Mouse (Mus musculus) limb, embryonic 11.5 days (tissue): Measurements from ENCODE around the gene Scn8a. TPM values are rescaled to one million over a fixed set of nuclear protein-coding genes. Genes with fewer than 3 reads are reported as not detected.

Source experiments
- ATAC-seq: fragments of 200-750 bp; cut with Nextera tagmentation; 2 replicates; pipeline ENCODE4 v1.8.0; 2017; ENCODE audit warnings: low read depth; ENCODE audit not compliant: insufficient number of reproducible peaks, low FRiP score, low TSS enrichment
- DNase-seq: peaks from one replicate; pipeline ENCODE4 v3.0.0-alpha.2; 2015; ENCODE audit warnings: low spot score
- H3K27ac ChIP-seq: fragments of 300-500 bp; sonication (generic); replicated peaks from 2 replicates; pipeline ENCODE4 v1.5.1; 2014; ENCODE audit warnings: low read depth, mild to moderate bottlenecking, low read length
- H3K27me3 ChIP-seq: fragments of 300-500 bp; sonication (generic); 2 replicates; pipeline ENCODE4 v1.6.1; 2014; ENCODE audit warnings: mild to moderate bottlenecking, low read length, mixed read lengths; ENCODE audit not compliant: control insufficient read depth, insufficient read depth
- H3K36me3 ChIP-seq: fragments of 300-500 bp; sonication (generic); 2 replicates; pipeline ENCODE4 v1.6.1; 2014; ENCODE audit warnings: mild to moderate bottlenecking, low read length, moderate library complexity, mixed read lengths; ENCODE audit not compliant: control insufficient read depth, insufficient read depth
- H3K4me1 ChIP-seq: fragments of 300-500 bp; sonication (generic); 2 replicates; pipeline ENCODE4 v1.6.1; 2014; ENCODE audit warnings: low read length, mixed read lengths; ENCODE audit not compliant: control insufficient read depth, insufficient read depth
- H3K4me2 ChIP-seq: fragments of 300-500 bp; sonication (generic); 2 replicates; pipeline ENCODE4 v1.6.1; 2014; ENCODE audit warnings: low read depth, mild to moderate bottlenecking, moderate library complexity; ENCODE audit not compliant: severe bottlenecking
- H3K4me3 ChIP-seq: fragments of 300-500 bp; sonication (generic); 2 replicates; pipeline ENCODE4 v1.5.1; 2014; ENCODE audit warnings: low read depth, low read length
- H3K9ac ChIP-seq: fragments of 300-500 bp; sonication (generic); 2 replicates; pipeline ENCODE4 v1.6.1; 2014; ENCODE audit warnings: mild to moderate bottlenecking, low read length
- H3K9me3 ChIP-seq: fragments of 300-500 bp; sonication (generic); 2 replicates; pipeline ENCODE4 v1.6.1; 2016; ENCODE audit warnings: low read length; ENCODE audit not compliant: control insufficient read depth
- WGBS: fragments of 180-500 bp; shearing (Covaris S2); extraction: QIAGEN DNeasy Blood & Tissue Kit; methylation state at CpG from one replicate; pipeline ENCODE4 v1.1.7; 2014; 5-methylcytosine and 5-hydroxymethylcytosine counted together
- polyA plus RNA-seq: library from polyadenylated mRNA; unstranded; fragments of >200 nt; fragmentation: Nextera tagmentation; extraction: Ambion mirVana; gene quantifications from 2 replicates; pipeline ENCODE4 v1.2.1, GENCODE M21; 2014

Gene Scn8a
- polyA plus RNA-seq, 1 experiment from 2014 or later: 4.5 TPM

DNA sequence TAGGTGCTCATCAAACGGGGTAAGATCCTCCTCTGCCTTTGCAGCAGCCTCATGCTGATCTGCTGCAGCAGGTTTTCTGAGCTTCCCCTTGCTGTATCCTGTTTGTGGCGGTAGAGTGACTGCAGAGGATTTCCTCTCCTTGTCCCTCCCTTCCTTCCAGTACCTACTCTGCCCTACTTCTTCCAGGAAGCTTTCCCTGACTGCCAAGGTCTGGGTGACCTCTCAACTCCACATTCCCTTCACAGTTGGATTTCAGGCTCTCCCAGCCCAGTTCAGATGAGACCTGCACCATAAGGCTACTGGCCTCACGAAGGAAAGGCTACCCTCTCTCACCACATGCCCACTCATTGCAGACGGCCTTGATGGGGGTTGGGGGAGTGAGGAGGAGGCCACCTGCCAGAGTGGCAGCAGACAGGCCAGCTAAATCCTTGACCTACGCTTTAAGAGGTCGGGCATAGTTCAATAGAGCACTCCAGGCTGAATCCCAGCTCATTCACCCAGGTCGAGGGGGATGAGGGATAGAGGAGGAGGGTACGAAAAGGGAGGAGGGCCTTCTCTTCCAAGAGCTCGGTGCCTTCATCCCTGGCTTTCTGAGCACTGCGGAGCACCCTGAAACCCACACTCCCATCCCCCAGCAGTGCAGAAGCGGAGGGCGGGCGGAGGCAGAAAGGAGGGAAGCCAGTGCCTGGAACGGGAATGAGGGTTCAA lies 222.6 kb downstream of the Scn8a start:
- peak; percentile 7; the same call in 1 of the 2 replicates for ATAC-seq
- H3K4me3 ChIP-seq: no peak overlapping the region
- H3K4me1 ChIP-seq: peaks cover 38% of the 10 kb centered on the region

DNA sequence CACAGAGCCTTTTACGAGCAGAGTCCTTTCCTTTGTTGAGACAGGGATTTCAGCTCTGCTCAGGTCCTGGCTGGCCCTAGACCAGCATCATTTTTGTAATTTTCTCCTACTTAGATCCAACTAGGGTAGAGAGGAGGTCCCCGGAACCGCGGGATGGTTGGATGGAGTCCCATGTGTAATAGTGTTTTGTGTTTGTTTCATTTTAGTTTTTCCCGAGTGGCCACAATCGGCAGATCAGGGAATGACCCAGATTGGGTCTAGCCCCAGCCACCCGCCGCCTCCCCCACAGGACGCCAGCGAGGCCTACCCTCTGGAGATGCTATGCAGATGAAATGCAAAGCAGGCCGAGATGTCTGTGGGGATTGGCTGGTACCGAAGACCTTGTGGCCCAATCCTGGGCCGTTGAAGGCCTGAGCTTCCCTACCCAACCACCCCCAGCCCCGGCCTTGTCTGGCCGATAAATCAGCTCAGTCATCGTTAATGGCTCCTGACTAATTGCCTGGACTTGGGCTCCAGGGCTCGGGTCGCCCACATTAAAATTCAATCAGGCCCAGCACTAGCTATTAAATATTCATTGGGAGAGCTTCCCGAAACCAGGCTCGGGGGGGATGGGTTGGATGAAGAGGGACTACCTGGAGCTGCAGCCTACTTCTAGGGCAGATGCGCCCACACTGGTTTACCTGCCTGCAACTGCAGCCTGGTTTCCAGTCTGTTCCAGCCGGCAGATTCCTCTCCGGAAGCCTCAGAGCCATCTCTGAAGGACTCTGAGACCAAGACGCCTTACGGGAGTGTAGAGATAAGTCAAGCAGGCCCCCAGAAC lies 223.4 kb downstream of the Scn8a start:
- Histone ChIP-seq H3K27ac (peak overlapping the region; percentile 84), H3K4me3 (no peak overlapping the region), H3K9me3 (no peaks in the 10 kb centered on the region), H3K4me2 (peak overlapping the region; percentile 33), H3K4me1 (peaks cover 44% of the 10 kb centered on the region), H3K9ac (peak overlapping the region; percentile 8; the same call in 1 of the 2 replicates), H3K36me3 (no peaks in the 10 kb centered on the region), H3K27me3 (no peaks in the 10 kb centered on the region)
- WGBS: 3% methylated on average over 25 of the region's 25 CpGs
- DNase-seq (peak; percentile 88), ATAC-seq (peak; percentile 78)

More for the DNA sequence above, 222.6 kb downstream of the Scn8a start:
- Histone ChIP-seq H3K27ac (peak overlapping the region; percentile 84), H3K9ac (peak overlapping the region; percentile 8; the same call in 1 of the 2 replicates), H3K4me2 (peak overlapping the region; percentile 33), H3K27me3 (no peaks in the 10 kb centered on the region), H3K9me3 (no peaks in the 10 kb centered on the region), H3K36me3 (no peaks in the 10 kb centered on the region)
- no peak for DNase-seq
- 23% methylated on average over 14 of the region's 14 CpGs for WGBS

DNA sequence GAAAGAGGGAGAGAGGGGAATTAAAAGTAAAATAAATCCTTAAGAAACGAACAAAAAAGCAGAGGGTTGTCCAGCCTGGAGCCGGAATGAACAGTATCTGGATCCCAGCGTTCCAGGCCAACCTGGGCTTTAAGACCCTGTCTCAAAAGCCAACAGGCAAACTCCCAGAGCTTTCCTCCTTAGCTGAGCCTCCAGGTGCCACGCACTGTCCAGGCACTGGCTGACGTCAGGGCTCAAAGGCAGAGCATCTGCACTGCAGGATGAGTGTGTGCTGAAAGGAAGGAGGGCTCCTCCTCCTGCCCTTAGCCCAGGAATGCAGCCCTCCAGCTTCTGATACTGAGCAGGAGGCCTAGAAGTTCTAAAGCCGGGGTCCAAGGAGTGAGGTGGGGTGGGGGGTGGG lies 224.3 kb downstream of the Scn8a start:
- no peak overlapping the region for H3K4me2 ChIP-seq
- no peak overlapping the region for H3K9ac ChIP-seq
- H3K36me3 ChIP-seq: no peaks in the 10 kb centered on the region
- H3K4me3 ChIP-seq: no peak overlapping the region
- 0 out of 2 replicates have a peak overlapping the region, but pooled peaks have one; percentile 74 for H3K27ac ChIP-seq
- 24% methylated on average over 6 of the region's 6 CpGs for WGBS
- no peaks in the 10 kb centered on the region for H3K27me3 ChIP-seq
- ATAC-seq: no peak
- H3K9me3 ChIP-seq: no peaks in the 10 kb centered on the region
- no peak for DNase-seq
- peaks cover 52% of the 10 kb centered on the region for H3K4me1 ChIP-seq

DNA sequence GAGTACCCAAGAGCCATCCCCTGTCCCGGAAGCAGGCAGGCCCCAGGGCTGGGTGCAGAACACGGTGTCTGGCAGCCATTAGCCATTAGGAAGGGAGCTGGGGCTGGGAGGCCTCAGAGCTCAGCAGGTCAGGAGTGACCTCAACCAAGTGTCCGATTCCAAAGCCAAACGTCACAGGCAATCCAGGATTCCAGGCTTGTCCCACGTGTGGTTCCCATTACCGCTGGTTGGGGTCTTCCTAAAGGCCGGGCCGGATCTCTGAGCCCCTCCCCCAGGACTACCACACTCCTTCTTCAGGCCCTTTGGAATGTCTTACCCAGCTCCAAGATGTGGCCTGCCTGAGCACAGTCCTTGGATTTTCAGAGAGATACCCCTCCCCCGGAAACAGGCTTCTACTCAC lies 225.3 kb downstream of the Scn8a start:
- no peak overlapping the region for H3K4me2 ChIP-seq
- ATAC-seq (0 out of 2 replicates have a peak, but pooled peaks have one; percentile 23), DNase-seq (peak; percentile 71)
- no peaks in the 10 kb centered on the region for H3K9me3 ChIP-seq
- no peak overlapping the region for H3K4me3 ChIP-seq
- H3K27ac ChIP-seq: peak overlapping the region; percentile 74
- peaks cover 52% of the 10 kb centered on the region for H3K4me1 ChIP-seq
- no peaks in the 10 kb centered on the region for H3K27me3 ChIP-seq
- no peaks in the 10 kb centered on the region for H3K36me3 ChIP-seq
- no peak overlapping the region; the same call in 1 of the 2 replicates for H3K9ac ChIP-seq
- WGBS: 6% methylated on average over 9 of the region's 9 CpGs

DNA sequence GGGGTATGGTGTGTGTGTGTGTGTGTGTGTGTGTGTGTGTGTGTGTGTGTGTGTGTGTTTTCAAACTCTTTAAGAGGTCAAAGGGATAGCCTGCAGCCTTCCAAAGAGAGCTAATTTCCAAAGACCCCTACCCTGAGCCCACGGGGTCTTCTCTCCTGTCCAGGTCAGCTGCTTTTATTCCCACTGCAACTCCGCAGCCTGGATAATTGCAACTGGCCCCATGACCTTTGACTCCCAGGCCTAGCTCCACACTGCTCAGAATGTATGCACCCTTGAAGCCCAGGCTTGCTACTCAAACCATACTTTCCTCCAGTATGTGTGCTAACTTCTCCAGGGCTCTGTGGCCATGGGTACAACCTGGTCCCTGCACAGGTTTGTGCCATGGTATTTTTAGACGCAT lies 225.7 kb downstream of the Scn8a start:
- Histone ChIP-seq H3K4me2 (no peak overlapping the region), H3K36me3 (no peaks in the 10 kb centered on the region), H3K4me1 (peaks cover 52% of the 10 kb centered on the region), H3K27me3 (no peaks in the 10 kb centered on the region), H3K9me3 (no peaks in the 10 kb centered on the region), H3K27ac (peak overlapping the region; percentile 3; the same call in 1 of the 2 replicates), H3K9ac (no peak overlapping the region), H3K4me3 (no peak overlapping the region)
- no peak for DNase-seq
- 29% methylated on average over 3 of the region's 3 CpGs for WGBS
- no peak for ATAC-seq

Other genes starting within 250 kb of the Scn8a start
- gene Smagp, start 232.9 kb upstream of the Scn8a start, polyA plus RNA-seq: 4.7 and 5.4 TPM in 2 replicates
- gene Bin2, start 200.3 kb upstream of the Scn8a start, polyA plus RNA-seq: 3.8 and 4.2 TPM in 2 replicates
- gene Cela1, start 181.9 kb upstream of the Scn8a start, polyA plus RNA-seq: 0.65 and 1.4 TPM in 2 replicates
- gene Galnt6, start 140.5 kb upstream of the Scn8a start, polyA plus RNA-seq: 0.04 and 0.07 TPM in 2 replicates
- 6.6 and 6.7 TPM in 2 replicates for gene Slc4a8, start 108.1 kb upstream of the Scn8a start, polyA plus RNA-seq
- gene Gm47841, start 177.5 kb downstream of the Scn8a start, polyA plus RNA-seq: not detected in 2 replicates
- 1.3 and 1.5 TPM in 2 replicates for gene Fignl2, start 208.7 kb downstream of the Scn8a start, polyA plus RNA-seq
- gene Ankrd33, start 245.9 kb downstream of the Scn8a start, polyA plus RNA-seq: not detected in 2 replicates